Mouse (Mus musculus) heart, postnatal 0 days (tissue): ENCODE measurements around the gene Adrb1.

ENCODE experiments used
- CTCF ChIP-seq: IDR thresholded peaks from 2 replicates; pipeline ENCODE4 v1.5.1; 2016; ENCODE audit warnings: antibody characterized with exemption, control low read depth, low read depth
- EP300 ChIP-seq: IDR thresholded peaks from 2 replicates; pipeline ENCODE4 v1.6.1; 2016; ENCODE audit warnings: antibody characterized with exemption, low read depth

DNA sequence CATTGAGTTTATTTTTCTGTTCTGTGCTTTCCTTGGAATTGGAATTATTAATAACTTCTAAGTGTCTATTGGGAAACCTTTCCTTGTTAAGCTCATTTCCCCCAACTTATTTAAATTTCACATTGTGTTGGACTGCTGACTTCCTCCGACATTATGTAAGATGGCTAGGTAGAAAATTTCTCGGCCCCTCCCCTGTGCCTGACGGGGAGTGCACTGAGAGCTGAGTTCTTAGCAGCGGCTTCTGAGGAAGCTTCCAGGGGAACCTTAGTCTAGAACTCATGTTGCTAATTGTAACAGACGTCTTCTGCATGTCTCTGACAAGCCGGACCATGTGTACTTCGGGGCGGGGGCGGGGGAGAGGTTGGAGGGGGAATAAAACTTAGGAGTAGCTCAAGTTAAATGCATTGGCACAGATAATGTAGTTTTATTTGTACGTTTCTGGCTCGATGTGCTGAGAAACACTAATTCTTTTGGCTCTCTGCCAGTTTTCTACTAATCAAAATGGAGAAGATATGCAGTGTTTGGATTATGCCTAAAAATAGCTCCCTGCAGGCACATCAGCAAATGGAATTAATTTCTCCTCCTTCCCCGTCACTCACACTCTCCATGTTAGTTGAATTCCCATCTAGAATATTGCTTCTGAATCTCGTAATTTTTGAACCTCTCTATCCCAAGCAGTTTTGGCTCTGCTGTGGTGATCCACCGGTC lies 5.3 kb downstream of the Adrb1 start:
- TF ChIP-seq CTCF (no peak), EP300 (no peak)
